Mouse (Mus musculus): ENCODE data around the gene Hps4.
"Not testable (repeated sequence)": the region's sequence is repeated elsewhere in the genome, so short reads cannot be mapped to it uniquely, and the experiment has no call there.

Gene Hps4

DNA sequence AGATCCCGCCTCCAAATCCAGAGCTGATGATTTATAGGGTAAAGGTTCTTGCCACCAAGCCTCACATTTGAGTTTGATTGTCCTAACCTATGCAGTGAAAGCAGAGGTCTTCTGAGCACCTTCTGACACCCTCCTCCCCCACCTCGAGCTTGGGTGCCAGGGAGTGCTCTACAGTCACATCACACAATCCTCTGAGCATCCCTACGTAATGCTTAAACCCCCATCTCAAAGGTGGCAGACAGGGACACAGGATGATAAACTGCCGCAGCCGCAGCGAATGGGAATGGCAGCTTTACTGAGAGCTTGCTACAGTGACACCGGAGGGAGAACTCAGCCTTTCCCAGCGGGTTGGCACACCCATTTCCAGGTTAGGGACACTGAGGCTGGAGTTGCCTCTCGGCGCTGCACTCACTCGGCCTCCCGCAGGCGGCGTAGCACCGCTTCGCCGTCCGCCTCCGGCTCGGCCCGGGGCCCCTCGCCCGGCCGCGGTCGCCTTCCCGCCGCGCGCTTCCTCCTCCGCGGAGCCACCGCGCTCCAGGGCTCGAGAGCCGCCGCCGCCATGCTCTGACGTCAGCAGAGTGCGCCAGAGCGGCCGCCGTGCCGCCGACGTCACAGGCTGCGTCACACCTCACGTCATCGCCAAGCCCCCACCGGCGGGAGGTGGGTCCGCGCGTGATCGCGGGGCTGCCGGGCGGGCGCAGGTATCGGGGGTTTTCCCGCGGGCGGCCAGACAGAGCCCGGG is at the start of gene Hps4, which contains the start of gene Srrd:
TSS of gene Hps4 (plus strand) at position 621 of the 742 bp plus-strand sequence.
TSS of gene Srrd (minus strand) at position 578 of the 742 bp plus-strand sequence.
- peak; percentile 77 to 84 for DNase-seq (ENCODE audit: low spot score in 2 of 2)

DNA sequence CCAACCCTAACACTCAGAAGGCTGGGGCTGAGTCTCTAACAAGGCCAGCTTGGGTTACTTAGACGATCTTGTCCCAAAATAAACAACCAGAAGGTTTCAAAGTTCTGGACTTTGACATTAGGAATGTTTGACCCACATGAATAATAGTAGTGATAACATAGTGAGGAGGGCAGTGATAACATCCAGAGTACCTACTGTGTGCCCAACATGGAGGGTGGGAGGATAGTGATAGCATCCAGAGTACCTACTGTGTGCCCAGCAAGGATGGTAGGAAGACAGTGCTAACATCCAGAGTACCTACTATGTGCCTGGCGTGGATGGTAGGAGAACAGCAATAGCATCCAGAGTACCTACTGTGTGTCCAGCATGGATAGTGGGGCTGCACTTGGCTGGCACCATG is 49.1 kb upstream of the Hps4 start:
- no peak for DNase-seq (ENCODE audit: low spot score in 2 of 2)

DNA sequence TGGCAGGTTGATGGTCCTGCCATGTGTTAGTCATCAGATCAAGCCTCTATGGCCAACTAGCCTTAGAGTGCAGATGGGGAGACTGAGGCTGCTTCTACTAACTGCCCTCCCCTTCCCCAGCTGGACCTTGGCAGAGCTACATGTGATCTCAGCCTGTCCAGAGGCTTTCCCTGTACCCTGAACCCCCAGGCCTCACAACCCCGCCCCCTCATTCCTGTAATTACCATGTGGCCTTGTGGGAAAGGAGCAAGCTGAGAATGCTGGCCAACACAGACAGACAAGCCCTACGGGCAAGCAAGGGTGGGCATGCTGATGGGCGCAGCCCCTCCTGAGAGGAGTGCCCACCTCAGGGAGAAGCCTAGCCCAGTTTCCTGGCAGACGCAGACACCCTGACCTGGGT is 48.2 kb upstream of the Hps4 start:
- no peak for DNase-seq (ENCODE audit: low spot score in 2 of 2)

DNA sequence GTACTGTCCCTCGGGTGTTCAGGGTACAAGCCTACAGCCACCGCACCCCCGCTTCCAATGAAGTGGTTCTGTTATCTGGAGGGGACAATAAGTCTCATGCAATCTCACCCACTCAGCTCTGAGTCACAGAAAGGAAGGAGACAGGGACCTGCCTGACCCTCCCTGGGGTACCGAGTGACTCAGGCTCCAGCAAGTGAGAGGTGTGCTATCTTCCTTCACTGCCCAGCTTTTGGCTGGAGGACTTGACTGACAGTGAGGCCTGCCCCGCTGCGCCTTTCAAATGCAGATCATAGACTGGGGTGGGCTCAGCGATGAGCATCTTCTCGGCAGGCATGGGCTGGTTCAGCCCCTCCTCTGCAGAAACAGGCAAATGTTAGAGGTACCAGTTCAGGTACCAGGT is 47.7 kb upstream of the Hps4 start:
- no peak for DNase-seq (ENCODE audit: low spot score in 2 of 2)

DNA sequence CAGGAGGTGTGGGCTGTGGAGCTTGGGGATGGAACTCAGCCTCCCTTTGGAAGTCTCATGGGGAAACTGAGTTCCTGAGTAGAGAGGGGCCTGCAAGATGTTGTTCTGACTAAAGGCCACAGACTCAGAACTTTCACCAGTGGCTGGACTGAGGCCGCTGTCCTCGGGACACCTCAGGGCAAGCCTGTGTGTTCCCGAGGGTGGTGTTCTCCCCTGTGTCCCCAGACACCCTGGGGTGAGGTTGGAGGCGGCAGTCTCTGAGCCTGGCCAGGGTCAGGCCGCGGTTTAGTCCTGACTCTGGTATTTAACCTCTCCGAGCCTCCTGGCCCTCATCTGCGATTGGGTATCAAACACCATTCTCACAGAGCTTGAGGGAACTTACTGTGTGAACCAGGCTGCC is 47.3 kb upstream of the Hps4 start:
- DNase-seq (ENCODE audit: low spot score in 2 of 2) = no peak

DNA sequence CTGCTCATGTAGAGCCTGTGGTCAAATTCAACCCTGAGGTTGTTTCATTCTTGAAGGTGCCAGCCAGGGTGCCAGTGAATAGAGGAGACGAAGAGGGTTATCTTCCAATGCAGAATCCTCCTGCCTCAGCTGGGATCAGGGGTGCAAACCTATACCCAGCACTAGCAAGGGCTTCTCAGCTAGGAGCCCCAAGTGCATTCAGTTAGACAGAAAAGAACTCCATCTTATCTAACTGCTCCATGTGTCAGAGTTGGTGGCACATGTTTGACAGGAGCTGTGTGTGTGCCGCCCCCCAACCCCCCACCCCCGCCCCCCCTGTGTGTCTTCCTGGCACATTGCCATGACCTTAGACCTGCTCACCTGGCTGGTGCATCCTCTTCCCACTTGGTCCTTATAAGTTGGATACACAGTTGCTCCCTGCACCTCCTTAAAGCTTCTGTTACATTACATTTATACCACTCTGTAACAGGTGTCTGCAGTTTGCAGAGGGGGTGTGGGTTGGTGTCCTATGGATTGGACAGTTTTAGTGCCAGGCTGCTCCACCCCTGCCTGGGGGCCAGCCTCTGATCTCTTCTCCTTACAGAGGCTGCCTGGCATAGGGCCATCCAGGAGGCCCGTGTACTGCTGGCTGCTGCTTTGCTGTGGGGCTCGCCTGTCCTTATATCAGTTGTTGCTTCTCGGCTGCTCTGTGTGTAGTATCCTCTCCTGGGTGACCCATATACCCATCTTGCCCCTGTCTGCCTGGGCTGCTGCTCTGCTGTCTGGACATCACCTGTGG is 46.3 kb upstream of the Hps4 start:
- DNase-seq (ENCODE audit: low spot score in 2 of 2) = no peak

DNA sequence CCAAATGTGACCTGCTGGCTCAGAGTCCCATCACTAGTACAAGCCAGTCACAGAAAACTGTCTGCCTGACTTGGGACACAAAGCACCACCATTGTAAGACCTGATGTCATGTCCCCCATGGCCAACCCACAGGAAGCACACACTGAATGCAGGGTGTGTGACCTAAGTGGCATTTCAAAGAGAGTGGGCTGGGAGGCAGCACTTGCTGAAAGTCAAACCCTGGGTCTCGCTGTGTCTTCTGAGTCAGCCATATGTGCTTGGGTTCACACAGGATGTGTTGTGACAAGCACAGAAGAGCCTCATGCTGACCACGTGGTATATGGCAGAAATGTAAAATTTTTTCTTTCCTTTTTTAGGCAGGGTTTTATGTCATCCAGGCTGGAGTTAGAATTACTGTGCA is 45.6 kb upstream of the Hps4 start:
- no peak for DNase-seq (ENCODE audit: low spot score in 2 of 2)

DNA sequence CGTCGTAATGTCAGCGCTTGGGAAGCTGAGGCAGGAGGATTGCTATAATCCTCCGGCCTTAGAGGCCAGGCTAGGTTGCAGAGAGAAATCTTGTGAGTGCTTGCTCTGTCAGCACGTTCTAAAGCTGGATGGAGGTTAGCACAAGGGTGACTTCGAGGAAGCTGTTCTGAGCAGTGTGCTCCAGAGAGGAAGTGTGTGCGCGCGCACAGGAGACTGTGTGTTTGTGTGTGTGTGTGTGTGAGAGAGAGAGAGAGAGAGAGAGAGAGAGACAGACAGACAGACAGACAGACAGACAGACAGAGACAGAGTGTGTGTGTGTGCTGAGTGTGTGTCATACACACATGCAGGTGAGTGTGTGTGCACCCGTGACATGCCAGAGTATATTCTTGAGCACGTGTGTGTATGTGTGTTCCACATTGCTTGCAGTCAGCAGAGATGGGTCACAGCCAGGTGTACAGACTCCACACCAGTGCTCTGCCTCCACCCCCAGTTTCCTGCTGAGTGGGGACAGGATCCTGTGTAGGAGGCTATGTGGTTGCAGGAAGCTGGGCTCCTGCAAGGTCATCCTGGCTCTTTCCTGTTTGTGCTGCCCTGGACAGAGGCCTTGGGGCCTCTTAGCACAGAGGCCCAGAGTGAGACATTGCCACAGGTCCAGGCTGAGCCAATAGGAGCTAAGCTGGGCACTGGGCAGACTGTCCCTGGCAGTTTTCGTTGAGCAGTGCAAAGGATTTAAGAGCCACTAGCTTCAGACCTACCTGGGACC is 44.5 kb upstream of the Hps4 start:
- DNase-seq (ENCODE audit: low spot score in 2 of 2) = no peak

DNA sequence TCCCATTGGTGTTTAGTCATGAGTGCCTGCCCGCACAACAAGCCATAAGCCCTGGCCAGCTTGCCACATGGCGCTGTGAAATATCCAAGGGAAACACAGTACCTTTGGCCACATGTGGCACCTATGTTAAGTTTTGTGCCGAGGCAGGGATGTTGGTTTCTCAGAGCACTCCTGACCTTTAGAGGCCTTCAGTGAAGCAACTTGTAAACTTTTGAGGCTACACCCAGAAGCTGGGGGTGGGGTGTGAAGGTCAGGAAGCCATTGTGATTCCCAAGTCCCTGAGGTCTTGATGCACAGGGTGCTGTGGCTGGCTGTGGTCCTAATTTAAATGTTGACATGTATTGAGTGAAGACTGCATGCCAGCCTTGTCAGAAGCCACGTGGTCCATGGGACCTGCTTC is 43.5 kb upstream of the Hps4 start:
- DNase-seq (ENCODE audit: low spot score in 2 of 2) = no peak

DNA sequence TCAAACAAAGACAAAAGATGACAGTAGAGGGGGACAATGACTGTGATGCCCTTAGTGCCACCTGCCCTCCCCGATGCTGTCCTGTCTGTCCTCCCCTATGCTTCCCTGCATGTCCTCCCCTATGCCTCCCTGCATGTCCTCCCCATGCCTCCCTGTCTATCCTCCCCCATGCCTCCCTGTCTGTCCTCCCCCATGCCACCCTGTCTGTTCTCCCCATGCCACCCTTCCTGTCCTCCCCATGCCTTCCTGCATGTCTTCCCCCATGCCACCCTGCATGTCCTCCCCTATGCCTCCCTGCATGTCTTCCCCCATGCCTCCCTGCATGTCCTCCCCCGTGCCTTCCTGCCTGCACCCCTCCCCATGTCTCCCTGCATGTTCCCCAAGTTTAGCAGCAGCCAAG is 42.8 kb upstream of the Hps4 start:
- DNase-seq (ENCODE audit: low spot score in 2 of 2) = no peak

DNA sequence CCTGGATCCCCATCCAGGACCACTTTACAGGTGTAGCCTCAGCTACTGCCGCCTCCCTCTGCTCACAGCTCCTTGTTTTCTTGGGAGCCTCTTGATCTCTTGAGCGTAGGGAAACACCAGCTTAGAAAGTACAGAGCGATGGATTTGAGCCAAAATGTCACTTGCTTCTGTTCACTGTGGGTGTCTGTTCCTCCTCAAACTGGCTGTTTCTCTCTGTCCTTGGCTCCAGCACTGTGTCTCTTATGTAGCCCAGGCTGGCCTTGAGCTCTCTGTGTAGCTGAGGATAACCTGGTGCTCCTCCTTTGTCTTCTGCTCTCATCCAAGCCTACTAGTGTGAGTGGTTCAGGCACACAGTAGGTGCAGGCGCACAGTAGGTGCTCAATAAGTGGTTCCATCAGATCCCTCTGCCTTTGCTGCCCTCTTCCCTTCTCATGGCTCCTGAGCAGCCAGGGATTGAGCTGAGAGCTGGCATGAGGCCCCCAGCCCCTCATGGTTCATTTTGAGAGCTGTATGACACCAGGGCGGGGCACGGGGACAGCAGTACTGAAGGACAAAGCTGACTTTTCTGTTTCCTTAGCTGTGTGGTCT is 42.1 kb upstream of the Hps4 start:
- no peak for DNase-seq (ENCODE audit: low spot score in 2 of 2)

DNA sequence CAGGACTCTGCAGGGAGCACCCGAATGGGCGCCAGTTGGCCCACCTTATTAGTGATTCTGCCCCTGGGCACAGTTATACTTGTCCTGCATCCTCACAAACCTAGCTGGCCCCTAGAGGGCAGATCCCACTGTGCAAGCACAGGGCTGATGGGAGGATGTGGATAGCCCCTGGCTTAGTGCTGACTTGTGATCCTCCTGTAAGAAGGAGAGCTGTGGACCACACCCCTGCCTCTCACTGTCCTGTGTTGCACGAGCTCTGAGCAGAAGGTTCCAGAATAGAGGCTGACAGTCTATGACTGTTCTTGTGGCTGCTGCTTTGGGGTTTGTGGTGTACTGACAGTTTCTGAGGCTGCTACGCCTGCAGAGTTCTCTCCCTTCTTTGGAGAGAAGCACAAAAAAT is 41.2 kb upstream of the Hps4 start:
- no peak for DNase-seq (ENCODE audit: low spot score in 2 of 2)

DNA sequence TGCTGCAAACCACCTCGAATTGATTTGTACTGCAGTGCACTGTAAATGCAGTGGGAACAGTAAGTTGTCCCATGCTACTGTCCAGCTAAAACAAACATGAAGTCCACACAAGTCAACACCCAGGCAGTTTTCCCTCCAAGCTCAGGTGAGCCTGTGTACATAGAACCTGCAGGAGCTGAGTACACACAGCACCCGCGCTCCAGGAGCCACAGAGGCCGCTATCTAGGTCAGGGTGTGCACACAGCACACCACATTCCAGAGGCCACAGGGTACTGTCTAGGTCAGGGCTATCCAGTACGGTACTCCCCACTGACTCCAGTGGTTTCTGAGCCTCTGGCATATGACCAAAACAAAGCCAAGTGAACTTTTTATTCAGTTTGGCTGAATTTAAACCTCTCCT is 40.6 kb upstream of the Hps4 start:
- DNase-seq (ENCODE audit: low spot score in 2 of 2) = no peak

DNA sequence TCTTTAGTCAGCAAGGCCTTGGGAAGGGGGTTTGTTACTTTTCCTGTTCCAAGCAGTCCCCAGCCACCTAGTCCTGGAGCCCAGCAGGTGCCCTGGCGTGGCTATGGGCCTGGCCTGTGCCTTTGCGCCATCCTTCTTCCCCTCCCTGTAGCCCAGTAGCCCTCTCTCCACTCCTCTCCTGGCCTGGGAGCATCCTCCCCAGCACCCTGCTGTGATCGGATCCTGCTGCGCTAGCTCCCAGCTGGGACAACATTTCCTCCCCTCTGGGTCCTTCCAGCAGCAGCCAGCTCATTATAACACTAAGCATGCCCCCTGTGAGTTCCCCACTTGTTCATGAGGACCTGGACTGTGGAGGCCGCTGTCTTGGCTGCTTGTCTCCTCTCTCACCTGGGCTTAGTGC is 37.0 kb upstream of the Hps4 start:
- no peak for DNase-seq (ENCODE audit: low spot score in 2 of 2)

DNA sequence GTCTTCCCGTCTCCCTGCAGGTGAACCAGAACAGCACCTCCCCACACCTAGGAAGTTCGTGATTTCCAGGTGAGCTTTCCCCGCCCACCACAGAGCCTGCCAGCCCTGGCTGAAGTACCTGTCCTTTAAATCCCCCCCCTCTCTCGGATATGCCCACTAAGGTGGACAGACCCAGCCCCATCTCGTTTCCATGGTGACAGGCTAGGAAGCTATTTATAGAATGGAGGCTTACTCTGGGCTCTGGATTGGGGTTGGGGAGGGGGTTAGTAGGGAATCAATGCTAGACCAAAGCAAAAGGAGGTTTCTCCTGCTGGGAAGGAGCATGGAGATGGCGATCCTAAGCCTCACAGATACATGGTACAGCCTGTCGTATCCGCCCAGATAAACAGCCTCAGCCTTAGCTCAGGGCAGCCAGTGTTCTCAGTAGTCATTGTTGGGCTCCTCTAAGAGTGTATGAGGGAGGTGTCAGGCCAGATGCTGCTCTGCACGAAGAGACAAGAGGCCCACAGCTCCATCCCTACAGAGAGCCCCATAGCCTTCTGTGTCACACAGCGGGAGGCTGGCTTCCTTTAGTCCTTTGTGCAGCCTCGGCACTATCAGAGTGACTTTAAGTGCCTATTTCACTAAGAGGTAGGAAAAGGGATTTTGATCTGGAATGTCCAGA is 29.5 kb upstream of the Hps4 start:
- DNase-seq (ENCODE audit: low spot score in 2 of 2) = no peak

DNA sequence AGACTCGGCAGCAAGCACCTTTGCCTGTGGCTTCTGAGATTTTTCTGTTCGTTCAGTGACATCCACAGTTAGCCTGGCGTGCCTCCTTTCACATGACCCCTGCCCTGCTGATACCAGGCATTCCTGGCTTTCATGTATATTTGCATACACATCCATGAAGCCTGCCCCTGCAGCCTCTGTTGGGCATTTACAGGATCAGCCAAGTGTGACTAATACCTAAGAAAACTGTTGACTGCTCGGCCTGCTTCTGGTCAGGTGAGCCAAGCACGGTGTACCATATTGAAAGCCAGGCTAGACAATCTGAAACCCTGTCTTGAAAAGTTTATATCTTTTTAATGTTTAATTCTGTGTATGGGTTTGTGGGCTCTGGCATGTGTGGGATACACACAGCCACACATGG is 26.4 kb upstream of the Hps4 start:
- DNase-seq (ENCODE audit: low spot score in 2 of 2) = no peak

DNA sequence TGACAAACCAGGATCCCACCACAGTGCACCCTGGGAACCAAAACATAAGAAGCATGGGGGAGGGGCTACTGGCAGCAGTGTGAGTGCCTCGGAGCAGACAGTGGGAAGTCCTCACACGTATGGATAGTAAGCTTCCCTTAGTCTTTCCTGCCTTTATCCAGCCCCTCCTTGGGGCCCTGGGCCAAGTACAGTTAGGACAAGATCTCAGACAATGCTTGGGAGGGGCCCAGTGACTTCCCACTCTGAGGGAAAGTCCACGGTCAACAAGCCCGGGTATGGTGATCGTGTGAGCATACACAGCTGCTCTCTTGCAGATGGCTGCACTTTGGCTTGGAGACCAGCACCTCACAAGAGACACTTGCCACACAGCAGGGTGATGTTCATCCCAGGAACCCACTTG is 25.6 kb upstream of the Hps4 start:
- DNase-seq (ENCODE audit: low spot score in 2 of 2) = no peak

DNA sequence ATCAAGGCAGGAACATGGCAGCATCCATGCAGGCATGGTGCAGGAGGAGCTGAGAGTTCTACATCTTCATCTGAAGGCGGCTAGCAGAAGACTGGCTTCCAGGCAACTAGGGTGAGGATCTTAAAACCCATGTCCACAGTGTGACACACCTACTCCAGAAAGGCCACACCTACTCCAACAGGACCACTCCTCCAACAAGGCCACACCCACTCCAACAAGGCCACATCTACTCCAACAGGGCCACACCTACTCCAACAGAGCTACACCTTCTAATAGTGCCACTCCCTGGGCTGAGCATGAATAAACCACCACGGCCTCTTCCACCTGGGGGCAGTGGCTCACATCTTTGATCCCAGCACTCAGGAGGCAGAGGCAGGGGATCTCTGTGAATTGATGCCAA is 23.5 kb upstream of the Hps4 start:
- DNase-seq (ENCODE audit: low spot score in 2 of 2) = not testable (repeated sequence)

DNA sequence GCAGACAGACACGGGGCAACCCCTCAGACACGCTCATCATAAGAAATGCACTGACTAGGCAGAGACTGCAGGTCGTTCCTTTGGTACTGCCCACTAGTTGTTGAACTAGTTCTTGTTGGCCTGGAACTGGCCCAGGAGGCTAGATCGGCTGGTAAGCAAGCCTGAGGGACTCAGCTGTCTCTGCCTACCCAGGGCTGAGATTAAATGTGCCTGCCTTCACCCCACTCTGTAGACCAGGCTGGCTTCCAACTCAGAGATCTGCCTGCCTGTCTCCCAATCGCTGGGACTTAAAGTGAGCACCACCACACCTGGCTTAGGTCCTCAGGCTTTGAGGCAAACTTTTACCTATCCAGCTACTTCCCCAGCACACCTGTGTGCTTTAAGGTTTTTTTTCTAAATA is 22.5 kb upstream of the Hps4 start:
- DNase-seq (ENCODE audit: low spot score in 2 of 2) = no peak

DNA sequence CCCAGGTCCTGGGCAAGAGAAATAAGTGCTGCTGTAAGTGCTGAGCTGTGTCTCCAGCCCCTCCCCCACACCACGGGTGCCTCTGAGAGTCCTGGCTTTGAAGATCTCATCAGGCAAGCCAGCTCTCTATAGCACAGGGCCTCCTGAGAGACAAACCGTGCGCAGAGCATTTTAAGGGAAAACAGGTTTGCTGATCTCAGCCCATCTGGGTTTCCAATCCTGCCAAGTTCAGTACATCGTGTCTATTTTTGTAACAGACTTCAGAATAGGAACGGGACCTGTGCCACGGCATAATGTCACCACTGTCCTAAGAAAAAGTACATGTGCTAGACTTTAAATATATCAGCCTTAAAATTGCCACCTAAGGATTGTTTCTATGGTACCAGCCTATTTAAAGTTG is 21.9 kb upstream of the Hps4 start:
- peak; percentile 58 to 66 for DNase-seq (ENCODE audit: low spot score in 2 of 2)

DNA sequence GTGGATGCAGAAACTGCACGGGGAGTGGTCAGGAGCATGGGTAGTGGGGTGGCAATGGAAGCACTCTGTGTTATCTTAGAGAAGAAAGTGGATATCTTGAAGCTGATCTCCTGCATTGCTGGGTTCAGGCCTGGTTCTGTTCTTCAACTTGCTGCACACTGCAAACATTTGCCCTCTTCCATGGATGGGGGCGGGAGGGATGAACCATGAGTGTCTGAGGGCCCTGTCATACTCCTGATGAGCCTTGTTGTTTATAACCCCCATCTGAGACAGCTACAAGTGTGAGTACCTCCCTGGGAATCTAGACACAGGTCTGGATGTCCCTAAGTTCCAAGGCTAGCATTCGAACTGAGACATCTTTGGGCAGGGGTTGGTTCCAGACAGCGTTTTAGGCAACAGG is 21.5 kb upstream of the Hps4 start:
- DNase-seq (ENCODE audit: low spot score in 2 of 2) = no peak

DNA sequence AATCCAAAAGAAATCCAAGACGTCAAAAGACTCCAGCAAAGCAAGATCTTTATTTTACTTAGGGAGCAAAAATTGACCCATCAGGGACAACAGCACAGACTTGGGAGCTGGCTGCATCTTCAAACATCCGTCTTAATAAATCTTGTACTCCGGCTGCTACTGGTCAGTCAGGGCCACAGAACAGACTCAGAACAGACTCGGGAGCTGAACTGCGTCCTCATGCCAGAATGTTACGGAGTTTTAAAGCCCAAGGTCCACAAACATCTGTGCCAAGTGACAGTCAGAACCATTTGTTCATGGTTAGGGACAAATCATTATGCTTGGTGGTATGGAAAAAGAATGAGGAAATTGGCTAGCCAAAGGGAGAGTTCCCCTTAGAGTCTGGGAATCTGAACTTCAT is 19.6 kb upstream of the Hps4 start:
- DNase-seq (ENCODE audit: low spot score in 2 of 2) = no peak

All from frontal cortex, postnatal 25 days (tissue).